Mouse (Mus musculus) neural tube, embryonic 11.5 days (tissue): ENCODE measurements at regions not wholly inside any gene's neighbourhood (a gene's known extent, or its start where the extent isn't known, plus 50 kb on each side); places are given as distances from the start of the nearest gene placed in this dataset.

Experiments
- ATAC-seq: fragments of 200-750 bp; cut with Nextera tagmentation; 2 replicates; pipeline ENCODE4 v1.8.0; 2017; ENCODE audit warnings: moderate number of reproducible peaks, mild to moderate bottlenecking, moderate TSS enrichment, moderate library complexity; ENCODE audit not compliant: insufficient read depth, low FRiP score, low TSS enrichment
- DNase-seq: peaks from one replicate; pipeline ENCODE4 v3.0.0-alpha.2; 2015; ENCODE audit warnings: low spot score
- H3K27ac ChIP-seq: fragments of 300-500 bp; sonication (generic); 2 replicates; pipeline ENCODE4 v1.5.1; 2014; ENCODE audit warnings: low read depth, mild to moderate bottlenecking, low read length
- H3K27me3 ChIP-seq: fragments of 300-500 bp; sonication (generic); 2 replicates; pipeline ENCODE4 v1.6.1; 2014; ENCODE audit warnings: mild to moderate bottlenecking, low read length, mixed read lengths; ENCODE audit not compliant: control insufficient read depth, insufficient read depth
- H3K36me3 ChIP-seq: fragments of 300-500 bp; sonication (generic); 2 replicates; pipeline ENCODE4 v1.6.1; 2014; ENCODE audit warnings: mild to moderate bottlenecking, low read length, moderate library complexity, mixed read lengths; ENCODE audit not compliant: control insufficient read depth, insufficient read depth
- H3K4me1 ChIP-seq: fragments of 300-500 bp; sonication (generic); 2 replicates; pipeline ENCODE4 v1.6.1; 2014; ENCODE audit warnings: low read length, mixed read lengths; ENCODE audit not compliant: control insufficient read depth, insufficient read depth
- H3K4me2 ChIP-seq: fragments of 300-500 bp; sonication (generic); 2 replicates; pipeline ENCODE4 v1.6.1; 2014; ENCODE audit warnings: low read depth, mild to moderate bottlenecking, moderate library complexity
- H3K4me3 ChIP-seq: fragments of 300-500 bp; sonication (generic); 2 replicates; pipeline ENCODE4 v1.5.1; 2014; ENCODE audit warnings: low read depth, low read length
- H3K9ac ChIP-seq: fragments of 300-500 bp; sonication (generic); 2 replicates; pipeline ENCODE4 v1.6.1; 2014; ENCODE audit warnings: mild to moderate bottlenecking, low read length
- H3K9me3 ChIP-seq: fragments of 300-500 bp; sonication (generic); 2 replicates; pipeline ENCODE4 v1.6.1; 2016; ENCODE audit warnings: low read length; ENCODE audit not compliant: control insufficient read depth
- WGBS: fragments of 180-500 bp; shearing (Covaris S2); extraction: QIAGEN DNeasy Blood & Tissue Kit; methylation state at CpG from one replicate; pipeline ENCODE4 v1.1.7; 2014; 5-methylcytosine and 5-hydroxymethylcytosine counted together

- 81% methylated on average over 1 of the region's 1 CpGs for WGBS
Measured at GRCm38 (mm10) chr14:28740076-28740475, 235.5 kb downstream of the Wnt5a start.

DNA sequence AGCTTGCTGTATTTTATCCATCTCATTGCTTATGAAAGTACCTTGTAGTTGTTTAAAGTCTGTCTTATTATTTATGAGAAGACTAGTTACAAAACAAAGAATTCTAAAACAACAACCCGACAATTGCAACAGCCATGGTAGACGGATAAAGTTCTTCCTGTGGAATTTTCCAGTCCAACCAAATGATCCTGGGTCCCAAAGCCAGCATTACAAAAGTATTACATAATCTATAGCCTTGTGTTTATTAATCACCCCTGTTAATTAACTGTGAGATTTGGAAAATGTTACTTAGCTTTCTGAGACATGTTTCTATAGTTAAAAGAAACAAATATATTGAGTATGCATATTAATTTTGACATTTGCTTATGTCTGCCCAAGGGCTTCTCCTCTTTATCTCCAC, 236.9 kb downstream of the Wnt5a start:
- Histone ChIP-seq H3K27me3 (no peaks in the 10 kb centered on the region), H3K9ac (no peak overlapping the region), H3K27ac (no peak overlapping the region), H3K4me2 (no peak overlapping the region), H3K4me1 (no peaks in the 10 kb centered on the region), H3K4me3 (no peak overlapping the region), H3K36me3 (no peaks in the 10 kb centered on the region), H3K9me3 (no peaks in the 10 kb centered on the region)
- WGBS = 93% methylated on average over 2 of the region's 2 CpGs
- DNase-seq (no peak), ATAC-seq (no peak)

More at GRCm38 (mm10) chr14:28740076-28740475, 235.5 kb downstream of the Wnt5a start:
- Histone ChIP-seq H3K4me3 (no peak overlapping the region), H3K27ac (no peak overlapping the region), H3K27me3 (no peaks in the 10 kb centered on the region), H3K36me3 (no peaks in the 10 kb centered on the region), H3K9ac (no peak overlapping the region), H3K9me3 (no peaks in the 10 kb centered on the region), H3K4me1 (no peaks in the 10 kb centered on the region), H3K4me2 (no peak overlapping the region)
- ATAC-seq (no peak), DNase-seq (no peak)

DNA sequence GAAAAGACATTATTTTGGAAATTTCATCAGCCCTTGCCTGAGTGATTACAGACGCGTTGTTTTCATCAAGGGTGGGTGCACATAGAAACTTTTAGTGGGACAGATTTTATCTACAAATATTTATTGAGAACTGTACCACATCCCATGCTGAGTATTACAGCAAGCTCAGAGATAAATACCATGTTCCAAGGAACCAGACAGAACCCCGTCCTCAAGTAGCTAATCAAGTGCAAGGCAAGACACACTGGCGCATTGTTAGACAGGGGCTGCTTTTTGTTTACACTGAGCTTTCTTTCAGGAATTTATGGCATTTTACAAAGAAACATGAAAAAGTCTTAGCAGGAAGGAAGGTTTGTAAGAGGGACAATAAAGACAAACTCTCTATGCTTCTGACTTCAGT, 239.1 kb downstream of the Wnt5a start:
- 85% methylated on average over 4 of the region's 4 CpGs for WGBS
- Histone ChIP-seq H3K9ac (no peak overlapping the region), H3K36me3 (no peaks in the 10 kb centered on the region), H3K4me2 (no peak overlapping the region), H3K27me3 (no peaks in the 10 kb centered on the region), H3K9me3 (no peaks in the 10 kb centered on the region), H3K4me3 (no peak overlapping the region), H3K4me1 (no peaks in the 10 kb centered on the region), H3K27ac (no peak overlapping the region)
- ATAC-seq (no peak), DNase-seq (no peak)

DNA sequence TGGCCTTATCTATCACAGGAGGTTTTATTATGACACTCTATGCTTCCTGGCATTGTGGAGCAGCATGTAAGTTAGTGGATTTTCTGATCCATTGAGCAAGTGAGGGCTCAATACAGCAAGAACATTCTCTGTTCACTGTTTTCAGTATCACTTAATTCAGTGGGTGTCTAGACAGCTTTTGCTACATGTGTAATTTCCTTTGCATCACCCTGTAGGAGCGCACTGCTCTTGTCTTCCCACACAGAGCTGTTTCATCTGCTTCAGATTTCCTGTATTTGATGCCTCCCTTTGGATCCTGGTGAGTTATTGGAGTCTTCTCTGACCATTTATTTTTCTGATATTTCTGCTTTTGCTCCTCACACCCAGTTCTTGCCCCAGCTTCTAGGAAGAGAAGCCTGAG, 245.8 kb downstream of the Wnt5a start:
- no peaks in the 10 kb centered on the region for H3K9me3 ChIP-seq
- H3K36me3 ChIP-seq = no peaks in the 10 kb centered on the region
- H3K4me2 ChIP-seq = no peak overlapping the region
- no peaks in the 10 kb centered on the region for H3K4me1 ChIP-seq
- no peak overlapping the region for H3K9ac ChIP-seq
- no peaks in the 10 kb centered on the region for H3K27me3 ChIP-seq
- DNase-seq (no peak), ATAC-seq (no peak)
- no peak overlapping the region for H3K4me3 ChIP-seq
- 88% methylated on average over 1 of the region's 1 CpGs for WGBS
- H3K27ac ChIP-seq = no peak overlapping the region

DNA sequence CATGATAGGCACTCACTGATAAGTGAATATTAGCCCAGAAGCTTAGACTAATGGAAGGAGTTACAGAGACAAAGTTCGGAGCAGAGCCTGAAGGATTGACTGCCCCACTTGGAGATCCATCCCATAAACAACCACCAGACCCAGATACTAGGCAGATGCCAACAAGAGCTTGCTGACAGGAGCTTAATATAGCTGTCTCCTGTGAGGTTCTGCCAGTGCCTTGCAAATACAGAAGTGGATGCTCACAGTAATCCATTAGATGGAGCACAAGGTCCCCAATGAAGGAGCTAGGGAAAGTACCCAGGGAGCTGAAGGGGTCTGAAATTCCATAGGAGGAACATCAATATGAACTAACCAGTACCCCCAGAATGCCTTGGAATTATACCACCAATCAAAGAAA, 252.8 kb upstream of the Lrtm1 start:
- 87% methylated on average over 1 of the region's 1 CpGs for WGBS
- Histone ChIP-seq H3K9me3 (no peaks in the 10 kb centered on the region), H3K36me3 (no peaks in the 10 kb centered on the region), H3K4me1 (no peaks in the 10 kb centered on the region), H3K27ac (no peak overlapping the region), H3K27me3 (no peaks in the 10 kb centered on the region), H3K4me3 (no peak overlapping the region), H3K4me2 (no peak overlapping the region), H3K9ac (no peak overlapping the region)
- no peak for DNase-seq
- no peak for ATAC-seq

DNA sequence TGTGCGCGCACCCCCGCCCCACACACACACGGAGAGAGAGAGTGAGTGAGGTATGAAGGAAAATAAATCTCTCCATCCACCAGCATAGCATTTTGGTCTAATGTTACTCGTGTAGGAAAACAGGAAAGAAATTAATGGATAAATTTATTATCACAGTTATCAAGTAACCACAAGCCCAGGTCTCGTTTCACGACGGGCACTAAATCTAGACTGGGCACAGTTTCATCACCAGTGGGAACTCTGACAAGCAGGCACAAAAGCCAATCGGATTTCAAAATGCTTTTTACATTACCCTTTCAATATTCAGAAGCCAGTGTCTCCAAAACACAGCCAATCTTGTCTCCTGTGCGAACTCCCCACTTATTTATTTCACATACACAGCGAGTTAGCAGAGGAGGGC, 244.9 kb upstream of the Lrtm1 start:
- 81% methylated on average over 11 of the region's 11 CpGs for WGBS
- Histone ChIP-seq H3K4me3 (no peak overlapping the region), H3K9me3 (no peaks in the 10 kb centered on the region), H3K4me2 (no peak overlapping the region), H3K27ac (no peak overlapping the region), H3K36me3 (no peaks in the 10 kb centered on the region), H3K27me3 (no peaks in the 10 kb centered on the region), H3K4me1 (no peaks in the 10 kb centered on the region), H3K9ac (no peak overlapping the region)
- ATAC-seq (no peak), DNase-seq (no peak)

GRCm38 (mm10) chr14:28775686-28776085, 242.3 kb upstream of the Lrtm1 start:
- ATAC-seq (no peak), DNase-seq (no peak)
- no peak overlapping the region for H3K9ac ChIP-seq
- H3K36me3 ChIP-seq = no peaks in the 10 kb centered on the region
- H3K4me3 ChIP-seq = no peak overlapping the region
- no peak overlapping the region for H3K4me2 ChIP-seq
- H3K27me3 ChIP-seq = no peaks in the 10 kb centered on the region
- WGBS = 78% methylated on average over 1 of the region's 1 CpGs
- no peaks in the 10 kb centered on the region for H3K9me3 ChIP-seq
- H3K27ac ChIP-seq = no peak overlapping the region
- no peaks in the 10 kb centered on the region for H3K4me1 ChIP-seq

DNA sequence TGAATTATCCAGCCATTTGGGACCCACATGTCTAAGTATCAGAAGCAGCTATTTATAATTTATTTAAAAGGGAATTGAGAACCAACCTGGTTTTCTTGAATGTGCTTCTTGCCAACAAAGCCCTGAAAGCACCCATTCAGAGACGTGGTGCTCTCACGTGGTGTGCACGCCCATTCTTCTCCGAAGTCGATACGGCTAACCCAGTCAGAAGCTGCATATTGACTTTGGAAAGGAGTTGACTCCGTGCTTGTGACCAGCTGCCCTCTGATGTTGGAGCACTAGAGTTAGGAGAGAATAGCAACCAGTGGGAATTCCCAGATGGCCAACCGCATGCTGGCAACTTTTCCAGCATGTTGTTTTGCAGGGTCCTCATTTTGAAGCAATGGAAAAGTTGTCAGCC, 240.2 kb upstream of the Lrtm1 start:
- Histone ChIP-seq H3K4me3 (no peak overlapping the region), H3K9me3 (no peaks in the 10 kb centered on the region), H3K27ac (no peak overlapping the region), H3K4me1 (no peaks in the 10 kb centered on the region), H3K27me3 (no peaks in the 10 kb centered on the region), H3K9ac (no peak overlapping the region), H3K4me2 (no peak overlapping the region), H3K36me3 (no peaks in the 10 kb centered on the region)
- no peak for ATAC-seq
- WGBS = 86% methylated on average over 8 of the region's 8 CpGs
- no peak for DNase-seq

DNA sequence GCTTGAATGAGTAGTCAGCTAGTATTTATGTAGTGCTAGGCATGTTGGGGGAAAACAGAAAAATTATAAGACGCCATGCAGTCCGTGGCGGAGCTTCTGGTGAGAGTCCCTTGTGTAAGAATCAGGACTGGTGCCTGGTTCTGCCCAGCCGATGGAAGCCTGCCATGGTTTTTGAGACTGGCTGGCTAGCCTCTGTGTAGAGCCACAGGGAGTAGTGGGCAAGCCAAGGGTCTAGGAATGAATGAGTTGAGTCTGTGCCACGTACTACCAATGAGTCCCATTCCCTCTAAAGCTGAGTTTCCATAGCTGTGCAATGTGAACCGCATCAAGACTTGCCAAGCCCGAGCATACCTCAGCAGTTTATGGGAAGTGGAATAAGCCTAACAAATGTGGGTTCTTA, 236.3 kb upstream of the Lrtm1 start:
- no peak overlapping the region for H3K4me3 ChIP-seq
- WGBS = 91% methylated on average over 7 of the region's 7 CpGs
- DNase-seq (no peak), ATAC-seq (no peak)
- H3K27me3 ChIP-seq = no peaks in the 10 kb centered on the region
- H3K36me3 ChIP-seq = no peaks in the 10 kb centered on the region
- no peak overlapping the region for H3K9ac ChIP-seq
- no peak overlapping the region for H3K4me2 ChIP-seq
- H3K9me3 ChIP-seq = no peaks in the 10 kb centered on the region
- H3K4me1 ChIP-seq = no peaks in the 10 kb centered on the region
- H3K27ac ChIP-seq = no peak overlapping the region
